Mouse (Mus musculus) cerebellum, adult 2 months (tissue): ENCODE data around the gene Thsd4.

Experiments used
- CTCF ChIP-seq: fragments of 200-500 bp; IDR thresholded peaks from 2 replicates; pipeline ENCODE4 v1.5.1; 2011; ENCODE audit warnings: low read depth, mild to moderate bottlenecking, control low read depth, low read length, moderate library complexity, borderline replicate concordance; ENCODE audit not compliant: insufficient read depth
- POLR2A ChIP-seq: fragments of 200-500 bp; IDR thresholded peaks from 2 replicates; pipeline ENCODE4 v1.6.1; 2011; ENCODE audit warnings: low read length, control low read depth, borderline replicate concordance; ENCODE audit not compliant: insufficient read depth

GRCm38 (mm10) chr9:59964367-59964766 is 557.5 kb downstream of the Thsd4 start:
- TF ChIP-seq POLR2A (no peak), CTCF (no peak)
